Mouse (Mus musculus): ENCODE results near the gene Fkbp4.

DNA sequence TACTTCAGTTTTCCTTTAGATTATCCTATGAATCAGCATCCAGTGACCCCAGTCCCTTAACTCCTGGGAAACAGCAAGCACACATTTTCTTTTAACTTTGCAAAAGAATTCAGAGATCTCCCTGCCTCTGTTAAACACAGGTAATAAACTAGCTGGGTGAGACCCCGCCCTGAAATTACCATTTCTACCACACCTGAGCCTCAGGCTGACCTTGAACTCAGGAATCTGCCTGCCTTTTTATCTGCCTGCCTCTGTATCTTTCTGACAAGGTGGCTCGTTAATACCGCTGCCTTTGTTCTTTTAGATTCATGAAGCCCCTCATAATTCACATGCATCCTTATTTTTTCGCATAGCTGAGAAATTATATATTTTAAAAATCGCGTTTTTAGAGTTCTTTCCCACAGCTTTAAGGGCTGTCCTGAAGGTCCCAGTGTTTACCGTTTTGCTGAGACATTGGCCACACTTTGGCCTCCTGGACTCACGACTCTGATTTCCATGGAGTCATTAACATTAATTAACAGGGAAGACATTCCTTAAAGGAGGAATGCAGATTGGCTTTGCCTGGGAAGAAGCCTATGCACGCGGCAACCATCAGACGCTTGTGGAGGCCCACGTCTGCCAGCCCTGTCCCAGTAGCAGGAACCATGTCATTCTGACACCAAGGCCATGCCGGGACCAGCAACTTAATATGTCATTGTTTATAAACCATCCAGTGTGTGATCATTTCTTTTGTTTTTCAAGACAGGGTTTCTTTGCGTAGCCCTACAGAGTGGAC lies 22.4 kb upstream of the Fkbp4 start:
- TF ChIP-seq GATA1 (IDR thresholded peaks at IDR 0.05; ENCODE audit: low read length) (no peak), TAL1 (IDR thresholded peaks at IDR 0.05; ENCODE audit: low read length) (no peak)
